Mouse (Mus musculus) retina, adult 2 months (tissue): ENCODE measurements at regions not wholly inside any gene's neighbourhood (a gene's known extent, or its start where the extent isn't known, plus 50 kb on each side); places are given as distances from the start of the nearest gene placed in this dataset.

Experiments
- DNase-seq: peaks from one replicate; pipeline ENCODE4 v3.0.0-alpha.2; 2012; ENCODE audit warnings: low read depth, low spot score

DNA sequence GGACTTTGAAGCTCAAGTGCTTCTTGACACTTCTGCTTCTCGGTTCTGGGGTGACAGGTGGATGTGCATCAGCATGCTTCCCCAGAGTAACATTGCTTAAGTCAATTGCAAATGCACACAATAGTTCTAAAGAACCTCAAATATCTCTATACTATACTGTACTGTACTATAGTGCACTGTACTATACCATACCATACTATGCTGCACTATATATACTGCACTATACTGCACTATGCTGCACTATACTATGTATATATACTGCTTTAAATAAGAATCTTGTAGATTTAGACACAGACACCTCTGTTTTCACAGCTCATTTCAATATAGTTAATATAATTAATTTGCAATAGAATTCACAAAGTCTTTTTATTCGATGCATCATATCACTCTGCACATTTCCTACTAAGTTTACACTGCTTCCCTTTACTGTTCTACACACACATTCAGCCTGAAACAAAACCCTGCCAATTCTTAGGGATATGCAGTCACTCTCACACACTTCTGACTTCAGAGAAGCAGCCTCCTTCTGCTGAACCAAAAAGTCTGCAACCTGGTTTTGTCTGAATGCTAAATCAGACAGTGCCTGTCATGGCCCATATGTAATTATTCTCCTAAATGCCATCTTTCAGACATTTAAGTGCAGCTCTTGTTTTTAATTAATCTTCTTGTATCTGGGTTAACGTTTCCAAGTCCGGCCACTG, 570.8 kb upstream of the Map3k7 start:
- DNase-seq = no peak

DNA sequence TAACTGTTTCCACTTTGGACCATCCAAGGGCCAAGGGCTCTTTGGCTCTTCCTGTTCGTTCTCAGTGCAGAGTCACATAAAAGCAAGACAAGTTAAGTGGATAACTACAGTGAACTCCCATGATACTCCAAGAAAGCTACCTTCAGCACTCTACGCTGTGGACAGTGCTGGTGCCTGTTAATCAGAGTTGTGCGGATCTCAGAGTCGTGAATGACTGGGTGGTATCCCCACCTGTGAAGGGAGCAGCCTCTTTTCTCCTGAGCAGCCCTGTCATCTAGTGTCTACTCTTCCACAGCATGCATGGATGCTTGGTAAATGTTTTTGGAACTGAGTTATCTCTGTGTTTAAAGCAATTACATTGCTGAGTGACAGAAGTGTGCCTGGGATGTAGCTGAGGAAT, 568.4 kb upstream of the Map3k7 start:
- DNase-seq = no peak

DNA sequence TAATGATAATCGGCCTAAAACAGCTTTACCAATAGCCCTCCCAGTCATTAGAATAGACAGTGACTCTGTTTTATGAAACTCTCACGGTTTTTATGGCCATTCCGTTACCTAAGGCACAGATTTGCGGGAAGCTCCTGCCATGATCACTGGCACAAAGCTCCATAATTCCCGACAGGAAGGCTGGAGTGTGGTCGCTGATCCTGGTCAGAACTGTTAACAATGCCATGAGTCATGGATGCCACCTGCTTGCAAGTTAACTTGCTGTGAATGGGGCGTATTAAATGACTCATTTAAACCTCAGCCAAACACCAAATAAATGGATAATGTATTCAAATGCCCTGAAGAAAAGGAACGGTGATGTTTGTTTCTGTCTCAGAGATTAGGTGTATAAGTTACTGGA, 559.9 kb upstream of the Map3k7 start:
- DNase-seq = no peak

DNA sequence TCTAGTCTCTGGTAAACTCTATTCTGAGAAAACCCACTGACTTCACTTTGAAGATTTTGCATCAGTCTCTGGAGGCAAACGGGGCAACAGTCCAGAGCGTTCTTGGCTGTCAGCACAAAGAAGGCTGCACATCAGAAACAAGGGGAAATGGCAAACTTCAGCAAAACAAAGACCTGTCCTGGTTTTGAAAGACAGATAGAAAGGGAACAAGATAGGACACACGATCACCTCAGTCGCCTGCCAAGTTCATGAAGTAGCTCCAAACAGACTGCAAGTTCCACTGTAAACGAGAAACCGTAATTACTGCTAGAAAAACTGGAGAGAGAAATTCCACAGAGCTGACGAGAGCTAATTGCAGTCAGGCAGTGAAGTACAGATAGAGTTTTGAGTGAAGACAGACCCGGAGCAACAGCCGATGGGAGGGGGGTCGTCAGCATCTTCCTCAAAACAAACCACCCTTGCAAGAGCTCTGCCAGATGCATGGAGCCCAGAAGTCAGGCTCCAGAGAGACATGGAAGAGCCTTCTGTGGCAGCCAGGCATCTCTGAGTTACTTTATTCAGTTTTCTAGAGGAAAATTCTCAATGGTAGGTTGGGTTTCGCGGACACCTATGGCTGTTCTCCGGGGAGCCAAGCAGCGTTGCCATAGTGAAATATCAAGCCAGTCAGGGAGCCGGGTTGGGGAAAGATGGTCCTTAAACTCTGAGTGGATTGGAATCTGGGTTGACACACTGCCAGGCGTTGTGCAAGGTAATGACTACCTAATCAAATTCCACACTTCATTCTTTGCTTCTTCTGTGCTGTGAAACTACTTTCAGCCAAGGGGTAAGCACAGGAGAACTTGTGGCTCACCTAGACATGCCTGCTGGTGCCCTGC, 558.8 kb upstream of the Map3k7 start:
- no peak for DNase-seq

DNA sequence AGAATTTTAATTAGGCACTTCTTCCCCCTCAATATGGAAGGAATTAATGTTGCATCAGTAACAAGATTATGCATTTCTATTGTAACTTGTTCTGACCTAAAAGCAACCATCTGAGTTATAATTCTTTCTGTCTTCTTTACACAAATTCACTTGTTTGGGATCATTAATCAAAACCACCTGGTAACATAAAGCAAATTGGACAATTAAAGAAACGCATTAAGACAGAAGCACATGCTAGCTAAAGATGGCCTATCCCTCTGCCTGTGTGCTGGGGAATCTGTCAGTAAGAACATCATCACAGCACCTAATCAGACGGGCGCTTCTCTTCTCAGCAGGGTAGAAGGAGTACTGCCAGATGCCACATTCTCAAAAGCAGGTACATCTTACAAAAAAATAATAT, 553.7 kb upstream of the Map3k7 start:
- no peak for DNase-seq

DNA sequence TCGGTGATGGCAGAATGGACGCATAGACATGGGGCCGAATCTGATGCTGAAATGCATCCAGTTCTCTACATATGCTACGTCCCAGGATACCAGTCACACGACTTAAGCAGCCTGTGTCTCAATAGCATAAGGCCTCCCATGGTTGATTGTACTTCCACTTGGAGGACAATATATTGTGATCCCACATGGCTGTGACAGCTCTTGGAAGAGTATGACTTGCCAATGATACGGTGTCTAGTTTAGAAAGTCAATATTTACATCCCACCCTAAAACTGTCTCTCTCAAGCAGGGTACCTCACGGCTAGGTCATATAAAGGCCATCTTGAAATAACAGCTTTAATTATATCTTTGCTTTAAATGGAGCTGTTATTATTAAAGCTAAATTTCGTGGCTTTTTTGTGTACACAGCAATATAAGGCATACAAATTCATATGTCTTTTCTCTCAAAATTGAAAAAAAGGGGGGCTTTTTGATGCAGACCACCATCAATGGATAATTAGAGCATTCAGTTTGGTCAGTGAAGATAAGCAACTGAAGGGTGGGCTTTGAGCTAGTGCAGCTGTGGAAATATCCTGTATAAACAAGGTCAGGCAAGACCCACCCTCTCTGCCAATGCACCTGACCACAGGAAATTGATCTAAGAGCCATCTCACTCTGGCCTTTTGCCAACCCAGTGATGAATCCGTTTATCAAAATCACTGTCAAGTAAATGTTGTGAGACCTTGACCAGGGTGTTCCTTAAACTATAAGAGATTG, 551.9 kb upstream of the Map3k7 start:
- DNase-seq = no peak

DNA sequence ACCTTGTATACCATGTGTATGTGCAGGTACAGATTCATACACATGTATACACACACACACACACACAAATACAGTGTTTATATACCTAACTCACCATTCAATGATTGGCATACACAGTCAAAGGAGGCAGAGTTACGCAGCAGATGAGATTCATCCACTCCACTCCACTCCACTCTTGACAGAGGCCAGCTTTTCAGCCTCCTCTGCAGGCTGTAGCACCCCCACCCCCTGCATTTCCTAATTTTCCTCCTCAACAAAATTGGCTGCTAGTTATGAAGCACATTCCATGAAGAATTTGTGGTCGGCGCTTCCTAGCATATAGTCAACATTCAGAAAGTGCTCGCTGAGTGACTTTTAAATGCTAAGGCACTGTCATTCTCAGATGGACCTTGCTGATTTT, 546.7 kb upstream of the Map3k7 start:
- DNase-seq = no peak

DNA sequence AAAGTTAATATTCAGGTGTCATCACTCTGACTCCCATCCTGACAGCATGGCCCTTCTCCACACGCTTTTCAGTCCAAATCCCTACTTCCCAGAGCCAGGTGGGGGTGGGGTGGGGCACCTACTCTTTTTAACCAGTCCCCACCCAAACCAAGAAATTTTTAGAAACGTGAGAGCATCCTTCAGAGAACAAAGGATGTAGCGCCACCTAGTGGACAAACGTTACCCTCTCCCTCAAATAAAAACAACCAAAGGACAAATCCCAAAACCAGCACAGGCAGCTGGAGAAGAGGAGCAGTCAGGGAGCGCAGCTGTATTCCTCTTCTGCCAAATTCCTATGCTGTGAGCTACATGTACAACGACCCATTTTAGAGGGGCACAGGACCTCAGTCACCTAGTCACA, 544.7 kb upstream of the Map3k7 start:
- DNase-seq = peak; percentile 49

DNA sequence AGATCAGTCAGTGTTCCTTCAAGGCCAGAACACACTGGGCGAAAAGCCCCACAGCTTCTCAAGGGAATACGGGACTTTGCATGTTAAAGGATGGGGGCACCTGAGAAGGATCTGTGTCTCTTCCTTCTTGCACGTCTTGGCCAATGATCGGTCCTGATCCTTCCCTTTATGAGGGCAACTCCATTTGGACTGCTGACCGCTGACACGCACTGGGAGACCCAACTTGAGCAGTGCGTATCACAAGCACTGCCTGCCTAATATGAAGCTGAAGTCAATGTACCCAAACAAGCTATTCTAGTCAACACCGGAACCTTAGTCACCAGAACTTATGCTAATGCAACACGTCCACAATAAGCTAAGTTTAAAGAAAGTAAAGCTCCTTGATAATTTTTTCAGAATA, 543.7 kb upstream of the Map3k7 start:
- DNase-seq = no peak

DNA sequence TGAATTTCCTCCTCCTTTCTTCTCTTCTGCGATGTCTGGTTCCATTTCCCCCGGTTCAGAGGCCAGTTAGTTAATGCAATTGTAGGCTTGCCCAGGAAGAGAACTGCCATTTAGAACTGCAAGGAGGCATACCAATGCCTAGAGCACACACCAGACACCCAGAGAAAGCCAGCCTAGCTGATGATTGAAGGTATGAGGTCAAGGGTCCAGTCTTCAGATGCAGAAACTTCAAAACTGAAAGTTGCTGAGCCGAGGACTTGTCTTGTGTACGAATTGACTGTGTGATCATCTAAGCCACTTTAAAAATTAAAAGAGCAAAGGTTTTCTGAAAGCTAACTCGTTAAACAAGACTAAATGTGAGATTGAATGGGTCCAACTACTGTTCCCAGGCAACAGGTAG, 542.5 kb upstream of the Map3k7 start:
- no peak for DNase-seq

DNA sequence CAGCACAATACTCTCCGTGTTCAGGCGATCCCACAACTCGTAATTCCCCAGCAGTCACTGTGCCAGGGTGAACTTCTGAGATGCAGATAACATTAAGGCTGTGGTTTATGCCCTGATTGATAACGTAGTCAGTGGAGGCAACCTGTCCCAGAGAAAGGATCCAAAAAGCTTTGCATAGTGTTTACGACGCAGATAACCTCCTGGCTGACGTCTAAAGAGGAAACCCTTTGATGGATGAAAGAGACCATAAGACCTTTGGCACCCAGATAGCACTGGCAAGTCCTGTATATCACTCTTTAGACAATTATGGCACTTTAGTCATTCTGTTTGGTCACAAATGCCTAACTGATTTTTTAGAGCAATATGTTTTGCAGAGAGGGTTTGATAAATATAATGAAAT, 538.8 kb upstream of the Map3k7 start:
- DNase-seq = no peak

DNA sequence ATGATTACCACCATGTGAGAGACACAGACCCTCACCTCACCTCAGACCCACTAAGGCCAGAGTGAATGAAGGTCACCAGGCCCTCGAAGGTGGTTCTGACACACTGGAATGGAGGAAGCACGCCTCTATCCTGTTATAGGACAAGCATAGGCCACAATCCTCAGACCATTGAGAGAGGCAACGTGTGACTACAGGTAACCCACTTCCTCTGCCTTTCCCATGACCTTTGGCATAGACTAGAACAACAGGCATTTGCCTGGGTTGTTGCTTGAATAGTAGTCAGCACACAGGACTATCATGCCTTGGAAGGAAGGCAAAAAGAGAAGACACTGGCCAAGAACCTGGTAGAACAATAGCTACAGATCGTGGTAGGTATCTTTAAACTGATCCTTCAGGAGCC, 538.2 kb upstream of the Map3k7 start:
- no peak for DNase-seq

DNA sequence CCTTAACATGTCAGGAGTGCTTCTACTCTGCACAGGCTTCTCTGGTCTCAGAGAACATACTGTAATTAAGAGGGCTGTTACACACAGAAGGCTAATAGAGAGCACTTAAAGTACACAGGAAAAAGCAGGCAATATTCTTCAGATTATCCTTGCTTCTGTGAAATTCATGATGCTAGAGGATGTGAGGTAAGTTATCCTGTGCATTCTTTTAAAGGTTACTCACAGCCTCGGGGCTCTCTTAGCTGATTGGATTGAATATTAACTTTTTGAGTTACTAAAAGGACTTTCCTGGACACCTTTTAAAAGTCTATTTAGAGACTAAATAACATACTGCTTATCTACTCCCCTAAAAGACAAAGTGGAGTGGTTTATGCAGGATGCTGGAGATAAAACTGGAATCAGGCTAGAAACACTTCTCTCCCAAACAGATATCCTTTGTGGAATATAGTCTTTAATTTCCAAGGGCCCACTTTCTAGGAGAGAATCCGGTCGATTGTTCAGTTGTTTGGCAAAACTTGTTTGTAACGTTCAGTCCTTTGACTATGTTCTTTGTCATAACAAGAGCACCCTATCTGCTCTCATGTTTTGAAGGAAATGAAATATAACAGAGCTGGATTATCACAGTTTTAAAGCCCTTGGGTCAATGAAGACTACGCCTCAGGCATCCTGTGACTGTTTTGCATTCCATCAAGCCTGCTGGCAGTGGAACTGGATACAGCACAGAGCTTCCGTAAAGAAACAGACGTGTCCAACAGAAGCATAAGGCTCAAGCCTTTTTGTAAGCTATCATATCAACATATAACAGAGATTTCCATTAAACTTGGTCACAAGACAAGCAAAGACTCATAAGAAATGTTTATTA, 537.5 kb upstream of the Map3k7 start:
- DNase-seq = no peak

DNA sequence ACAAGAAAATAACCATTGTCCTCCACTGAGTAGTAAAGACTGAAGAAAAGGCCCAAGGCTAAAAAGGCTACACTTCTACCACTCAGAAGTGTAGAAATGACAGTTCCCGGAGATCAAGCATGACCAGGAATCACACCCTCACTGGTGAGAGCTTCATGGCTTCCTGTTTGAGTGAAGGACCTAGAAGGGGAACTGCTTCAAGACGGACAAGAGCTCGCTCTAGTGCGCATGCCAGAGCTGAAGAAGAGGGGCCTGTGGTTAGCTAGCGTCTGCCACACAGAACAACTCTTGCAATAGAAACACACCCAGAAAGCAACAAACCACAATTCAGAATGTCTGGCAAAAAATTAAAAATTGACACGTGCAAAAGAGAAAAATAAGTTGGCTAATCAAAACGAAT, 530.0 kb upstream of the Map3k7 start:
- no peak for DNase-seq

DNA sequence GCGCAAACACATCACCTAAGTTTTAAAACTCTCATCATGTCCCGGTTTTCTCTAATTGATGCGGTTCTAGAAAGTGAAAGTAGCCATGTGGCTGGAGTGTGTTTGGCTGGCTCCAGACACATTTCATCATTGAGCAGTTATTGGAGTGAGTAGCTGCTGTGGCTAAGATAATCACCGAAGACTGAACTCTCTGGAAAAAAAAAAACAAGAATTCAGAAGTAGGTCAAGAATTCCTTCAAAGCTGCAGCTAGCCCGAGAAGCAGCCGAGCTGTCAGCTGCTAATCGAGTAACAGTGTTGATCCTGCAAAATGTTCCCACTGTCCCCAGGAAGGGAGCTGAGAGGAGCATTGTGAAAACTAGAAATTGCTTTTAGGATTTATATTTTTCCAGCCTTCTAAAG, 509.0 kb upstream of the Map3k7 start:
- DNase-seq = no peak

DNA sequence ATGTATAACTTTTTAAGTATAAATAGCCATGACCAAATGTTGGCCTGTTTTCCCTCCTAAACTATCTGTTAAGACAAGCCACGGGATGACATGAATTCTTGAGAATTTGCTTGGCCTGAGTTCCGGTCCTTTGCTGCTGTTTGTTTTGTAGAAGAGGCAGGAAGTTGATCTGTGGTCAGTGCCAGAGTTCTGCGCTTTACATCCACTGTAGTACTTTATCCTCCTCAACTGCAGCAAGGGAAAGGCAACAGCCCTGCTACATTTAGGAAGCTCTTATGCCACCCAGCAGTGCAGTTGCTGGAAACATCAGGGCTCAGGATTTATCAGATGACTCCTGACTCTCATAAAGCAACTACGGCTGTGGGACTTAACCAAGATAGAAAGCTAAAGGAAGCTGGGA, 508.4 kb upstream of the Map3k7 start:
- no peak for DNase-seq

DNA sequence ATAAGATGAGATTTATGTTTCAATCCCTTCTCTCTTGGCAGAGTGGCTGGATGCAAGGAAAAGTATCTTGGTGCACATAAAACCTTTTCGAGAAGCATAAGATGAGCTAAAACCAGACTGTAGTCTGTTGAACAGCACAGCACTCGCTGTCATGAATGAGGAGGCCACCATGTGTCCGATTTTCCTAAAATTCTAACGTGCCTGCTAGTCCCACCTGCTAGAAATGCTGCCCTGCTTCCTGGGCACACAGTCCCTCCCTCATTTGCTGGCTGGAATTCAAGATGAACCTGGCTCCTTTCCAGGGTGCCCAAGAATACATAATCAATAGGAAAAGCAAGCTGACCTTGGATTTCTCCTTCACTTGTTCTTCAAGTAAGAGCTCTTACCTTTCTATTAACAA, 501.4 kb upstream of the Map3k7 start:
- no peak for DNase-seq

DNA sequence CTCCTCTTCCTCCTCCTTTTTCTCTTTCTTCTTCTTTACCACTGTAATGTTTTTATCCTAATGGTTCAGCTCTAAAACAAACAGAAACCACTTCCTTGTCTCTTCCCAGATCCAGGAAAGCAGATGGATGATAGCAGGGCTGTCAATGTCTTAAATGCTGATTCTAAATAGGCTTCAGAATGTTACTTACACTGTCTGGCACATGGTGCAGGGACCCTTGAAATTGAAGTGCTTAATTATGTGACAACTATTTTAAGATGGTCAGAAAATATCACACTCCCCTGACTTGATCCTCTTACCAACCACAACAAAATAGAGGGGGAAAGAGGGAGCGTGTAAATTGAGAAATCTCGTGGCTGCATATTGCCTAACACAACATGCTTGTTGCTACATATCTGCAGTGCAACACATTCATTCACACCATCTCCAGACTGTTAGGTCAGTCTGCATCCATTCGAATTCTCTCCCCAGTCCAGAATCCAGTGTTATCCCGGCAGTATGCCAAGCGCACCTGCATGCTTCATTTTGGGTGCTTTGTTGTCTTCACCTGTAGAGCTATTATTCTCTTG, 500.7 kb upstream of the Map3k7 start:
- no peak for DNase-seq

DNA sequence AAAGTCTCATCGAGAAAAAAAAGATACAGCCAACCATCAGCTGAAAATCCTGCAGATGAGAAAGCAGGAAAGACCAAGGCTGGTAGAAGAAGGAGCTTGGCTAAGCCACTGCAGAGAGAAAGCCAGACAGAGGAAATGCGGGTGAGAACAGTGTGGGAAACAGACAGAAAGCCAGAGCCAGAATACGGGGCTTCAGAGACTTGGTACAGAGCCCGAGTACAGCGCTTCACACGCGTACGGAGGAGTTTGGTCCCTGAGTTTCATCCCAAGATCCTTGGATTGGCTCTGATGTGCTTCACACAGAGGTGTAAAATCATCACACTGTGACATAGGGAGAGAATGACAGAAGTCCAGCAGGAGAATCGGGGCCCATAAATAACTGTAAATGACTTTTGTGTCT, 495.6 kb upstream of the Map3k7 start:
- DNase-seq = no peak

DNA sequence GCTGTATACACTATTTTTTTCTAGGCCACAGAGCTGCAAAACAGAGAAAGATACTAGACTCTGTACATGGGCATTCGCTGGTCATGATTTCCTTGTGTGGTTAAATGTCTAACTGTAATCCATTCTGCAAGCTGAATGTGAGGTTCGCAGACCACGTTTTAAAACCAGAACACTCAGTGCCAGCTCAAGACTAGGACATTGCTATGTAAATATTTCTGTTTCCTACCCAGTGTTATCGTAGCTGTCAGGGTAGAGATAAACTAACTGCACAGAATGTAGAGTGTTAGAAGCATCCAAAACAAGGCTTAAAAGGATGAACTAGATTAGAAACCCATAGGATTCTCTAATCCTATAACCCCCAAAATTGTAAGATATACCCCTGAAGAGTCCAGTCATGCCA, 494.1 kb upstream of the Map3k7 start:
- DNase-seq = no peak

DNA sequence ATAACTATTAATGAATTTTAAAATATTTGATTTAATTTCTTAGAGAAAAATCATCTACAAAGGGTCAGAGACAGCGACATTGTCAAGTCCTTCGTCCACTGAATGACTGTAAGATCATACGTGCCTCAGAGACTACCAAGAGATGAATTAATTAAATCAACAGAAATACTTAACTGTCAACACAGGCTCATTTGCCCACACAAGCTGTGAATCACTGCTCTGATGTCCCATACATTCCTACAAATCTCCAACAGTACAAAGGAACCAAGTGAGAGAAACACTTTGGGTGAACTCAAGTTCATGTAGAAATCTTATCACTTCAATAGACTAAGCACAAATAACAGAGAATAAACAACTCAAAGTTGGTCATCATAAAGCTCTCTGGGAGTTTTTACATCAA, 471.4 kb upstream of the Map3k7 start:
- DNase-seq = no peak
